Mouse (Mus musculus): Measurements from ENCODE around the gene Asb16.

DNA sequence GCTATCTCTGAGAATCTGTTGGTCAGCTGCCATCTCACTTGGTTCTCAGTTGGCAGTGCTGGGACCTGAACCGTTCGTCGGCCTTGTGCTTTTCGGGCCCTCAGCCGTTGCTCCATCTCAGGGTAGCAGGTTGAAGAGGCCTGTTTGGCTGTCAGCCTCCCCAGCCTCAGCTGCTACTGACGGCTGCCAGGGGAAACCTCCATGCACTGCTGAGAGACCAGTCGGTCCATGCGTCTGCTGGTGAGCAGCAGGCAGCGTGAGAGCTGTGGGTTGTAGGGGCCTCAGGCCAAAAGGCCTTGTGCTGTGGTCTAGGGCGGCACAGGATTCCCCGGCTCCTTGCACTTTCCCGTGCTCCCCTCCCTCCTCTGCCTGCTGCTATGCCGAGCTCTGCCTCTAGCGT, 2.7 kb upstream of the Asb16 start:
- TF ChIP-seq EP300 (IDR thresholded peaks at IDR 0.05; ENCODE audit: low read depth) (no peak), CTCF (IDR thresholded peaks at IDR 0.05; ENCODE audit: low read depth) (no peak)

All from liver, embryonic 14.5 days (tissue).